ENCODE assay signal across 9 mouse cellular contexts in the genomic region with DNA sequence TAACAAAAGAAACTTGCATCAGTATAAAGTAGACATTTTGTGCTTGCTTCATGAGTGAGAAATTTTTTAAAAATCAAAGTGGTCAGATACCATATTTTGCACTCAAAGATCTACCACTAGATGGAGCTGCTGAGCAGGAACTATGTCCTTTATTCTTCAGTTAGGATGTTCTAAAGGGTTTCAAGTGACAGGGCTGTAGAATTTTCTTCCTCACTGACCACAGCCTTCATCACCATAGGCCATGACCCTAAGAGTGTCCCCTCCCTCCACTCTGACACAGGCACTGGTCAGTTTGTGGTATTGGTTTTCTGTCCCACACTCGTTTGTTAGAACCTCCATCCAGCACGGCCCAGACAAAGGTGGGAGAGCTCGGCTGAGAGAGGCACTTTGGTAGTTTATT. TPM values are rescaled to one million over a fixed set of nuclear protein-coding genes. Genes with fewer than 3 reads are reported as not detected.
DNase-seq lines count a peak whose midpoint lies in the region; ATAC-seq and TF ChIP-seq lines count a peak whose summit lies in the region.
"Had no signal": no experiment of that assay in that cellular context is flagged by ENCODE, and none has a peak within 500 bp of the region (broad histone marks: within the 10 kb centered on the region; RNA-seq: fewer than 3 reads in every experiment).

No protein-coding gene starts in this region.

- H3K9ac ChIP-seq in hindbrain, embryonic 11.5 days (ENCODE audit: low read depth, low read length), result no peak overlapping the region
- no peak overlapping the region for H3K9ac ChIP-seq in hindbrain, embryonic 12.5 days
- no peak overlapping the region for H3K9ac ChIP-seq in embryonic facial prominence, embryonic 11.5 days (replicated peaks; ENCODE audit: low read length)

- 67% methylated on average over 3 of the region's 3 CpGs for WGBS in hindbrain, embryonic 11.5 days
- WGBS in hindbrain, embryonic 12.5 days, result 72% methylated on average over 3 of the region's 3 CpGs
- WGBS in embryonic facial prominence, embryonic 11.5 days, result 65% methylated on average over 3 of the region's 3 CpGs

- no peaks in the 10 kb centered on the region for H3K4me1 ChIP-seq in hindbrain, embryonic 11.5 days (replicated peaks; ENCODE audit: control insufficient read depth, insufficient read depth, low read length)
- no peaks in the 10 kb centered on the region for H3K4me1 ChIP-seq in hindbrain, embryonic 12.5 days
- no peaks in the 10 kb centered on the region for H3K4me1 ChIP-seq in G1E (ENCODE audit: insufficient read depth, low read depth, low read length)
- H3K4me1 ChIP-seq in embryonic facial prominence, embryonic 11.5 days (ENCODE audit: control insufficient read depth, insufficient read depth, low read length), result no peaks in the 10 kb centered on the region
- peaks cover 79% of the 10 kb centered on the region for H3K4me1 ChIP-seq in megakaryocyte, embryonic 14.5 days

- peak; percentile 26; the same call in 1 of the 2 replicates for TF ChIP-seq CTCF in G1E (IDR thresholded peaks at IDR 0.05; ENCODE audit: low read depth, low read length)

- no peaks in the 10 kb centered on the region for H3K27me3 ChIP-seq in hindbrain, embryonic 11.5 days (ENCODE audit: control insufficient read depth, insufficient read depth, low read length)
- H3K27me3 ChIP-seq in hindbrain, embryonic 12.5 days, result no peaks in the 10 kb centered on the region
- no peaks in the 10 kb centered on the region for H3K27me3 ChIP-seq in G1E (ENCODE audit: insufficient read depth, low read length)
- no peaks in the 10 kb centered on the region for H3K27me3 ChIP-seq in embryonic facial prominence, embryonic 11.5 days (ENCODE audit: control insufficient read depth, insufficient read depth, low read length)
- H3K27me3 ChIP-seq in megakaryocyte, embryonic 14.5 days (replicated peaks), result no peaks in the 10 kb centered on the region

- H3K9me3 ChIP-seq in hindbrain, embryonic 11.5 days (ENCODE audit: control insufficient read depth, low read length), result no peaks in the 10 kb centered on the region
- no peaks in the 10 kb centered on the region for H3K9me3 ChIP-seq in hindbrain, embryonic 12.5 days (replicated peaks)
- 0 out of 2 replicates have a peak, but pooled peaks cover 2% of the 10 kb centered on the region for H3K9me3 ChIP-seq in G1E (replicated peaks)
- H3K9me3 ChIP-seq in embryonic facial prominence, embryonic 11.5 days (replicated peaks; ENCODE audit: control insufficient read depth, low read length), result no peaks in the 10 kb centered on the region
- peaks cover 11% of the 10 kb centered on the region for H3K9me3 ChIP-seq in megakaryocyte, embryonic 14.5 days

- peak; percentile 81 for DNase-seq in hindbrain, embryonic 11.5 days (ENCODE audit: low spot score)
- peak; percentile 88 for DNase-seq in 416B (ENCODE audit: low read depth)
- no peak for DNase-seq in G1E (ENCODE audit: low spot score)
- DNase-seq in embryonic facial prominence, embryonic 11.5 days (ENCODE audit: low spot score), result peak; percentile 87
- DNase-seq in thymus, postnatal 14 days, result peak; percentile 53

- no peaks in the 10 kb centered on the region for H3K36me3 ChIP-seq in hindbrain, embryonic 11.5 days (ENCODE audit: control insufficient read depth, insufficient read depth, low read length)
- no peaks in the 10 kb centered on the region for H3K36me3 ChIP-seq in hindbrain, embryonic 12.5 days
- no peaks in the 10 kb centered on the region for H3K36me3 ChIP-seq in G1E (replicated peaks)
- H3K36me3 ChIP-seq in embryonic facial prominence, embryonic 11.5 days (replicated peaks; ENCODE audit: control insufficient read depth, insufficient read depth, low read depth, low read length), result no peaks in the 10 kb centered on the region
- H3K36me3 ChIP-seq in megakaryocyte, embryonic 14.5 days (replicated peaks; ENCODE audit: low read length), result peaks cover 12% of the 10 kb centered on the region

- no peak overlapping the region for H3K4me2 ChIP-seq in hindbrain, embryonic 11.5 days (replicated peaks; ENCODE audit: low read depth, low read length)
- H3K4me2 ChIP-seq in hindbrain, embryonic 12.5 days (replicated peaks), result no peak overlapping the region
- no peak overlapping the region for H3K4me2 ChIP-seq in embryonic facial prominence, embryonic 11.5 days (ENCODE audit: low read depth, low read length)

- no peak overlapping the region for H3K27ac ChIP-seq in hindbrain, embryonic 11.5 days (ENCODE audit: low read depth, low read length)
- H3K27ac ChIP-seq in hindbrain, embryonic 12.5 days, result no peak overlapping the region
- no peak overlapping the region for H3K27ac ChIP-seq in embryonic facial prominence, embryonic 11.5 days (replicated peaks; ENCODE audit: low read depth, low read length)

- H3K4me3 ChIP-seq in hindbrain, embryonic 11.5 days (ENCODE audit: low read depth, low read length), result no peak overlapping the region
- H3K4me3 ChIP-seq in hindbrain, embryonic 12.5 days, result no peak overlapping the region
- no peak overlapping the region for H3K4me3 ChIP-seq in G1E (ENCODE audit: low read depth, low read length)
- H3K4me3 ChIP-seq in embryonic facial prominence, embryonic 11.5 days (ENCODE audit: low read depth, low read length), result no peak overlapping the region
- H3K4me3 ChIP-seq in megakaryocyte, embryonic 14.5 days (replicated peaks), result peak overlapping the region; percentile 79

- no peak for ATAC-seq in hindbrain, embryonic 11.5 days (ENCODE audit: low FRiP score)
- ATAC-seq in hindbrain, embryonic 12.5 days (ENCODE audit: low FRiP score), result no peak
- no peak for ATAC-seq in G1E (ENCODE audit: extremely low read depth, insufficient number of reproducible peaks, low FRiP score, poor library complexity, severe bottlenecking)
- ATAC-seq in embryonic facial prominence, embryonic 11.5 days (replicated peaks; ENCODE audit: insufficient number of reproducible peaks, low FRiP score, low TSS enrichment, low read depth), result peak; percentile 48; the same call in 1 of the 2 replicates
- no peak for ATAC-seq in inflammation-experienced regulatory T-cells, adult 6 months

RNA-seq across cellular contexts. Expression of a gene that starts 7.4 kb away (rescaled TPM):
- not detected in 2 replicates for polyA plus RNA-seq in hindbrain, embryonic 11.5 days (2014; fragmentation: Nextera tagmentation; extraction: Ambion mirVana)
- not detected in 2 replicates for polyA plus RNA-seq in hindbrain, embryonic 12.5 days (2016; fragmentation: Nextera tagmentation; extraction: Ambion mirVana)
- total RNA-seq in G1E (2014; fragmentation: Nextera tagmentation) (not detected in 2 replicates), G1E (2017) (not detected in 2 replicates)
- not detected in 2 replicates for polyA plus RNA-seq in G1E (2012)
- polyA plus RNA-seq in embryonic facial prominence, embryonic 11.5 days (2014; fragmentation: Nextera tagmentation; extraction: Ambion mirVana), result not detected in 2 replicates
- polyA plus RNA-seq in megakaryocyte, embryonic 14.5 days (2012; ENCODE audit: insufficient read depth, low replicate concordance), result not detected in 2 replicates
- polyA plus RNA-seq in inflammation-experienced regulatory T-cells, adult 6 months (2017; shearing (Covaris generic)), result not detected
- total RNA-seq: layer of hippocampus, adult 18-20 months had no signal

RNA-seq across cellular contexts. Expression of a gene that starts 9.4 kb away (rescaled TPM):
- 2.0 and 2.5 TPM in 2 replicates for polyA plus RNA-seq in hindbrain, embryonic 11.5 days (2014; fragmentation: Nextera tagmentation; extraction: Ambion mirVana)
- polyA plus RNA-seq in hindbrain, embryonic 12.5 days (2016; fragmentation: Nextera tagmentation; extraction: Ambion mirVana), result 1.8 and 3.3 TPM in 2 replicates
- total RNA-seq in G1E (2014; fragmentation: Nextera tagmentation) (not detected in 2 replicates), G1E (2017) (0.06 and 0.11 TPM in 2 replicates)
- not detected in 2 replicates for polyA plus RNA-seq in G1E (2012)
- polyA plus RNA-seq in embryonic facial prominence, embryonic 11.5 days (2014; fragmentation: Nextera tagmentation; extraction: Ambion mirVana), result 3.8 and 4.3 TPM in 2 replicates
- not detected in 2 replicates for polyA plus RNA-seq in megakaryocyte, embryonic 14.5 days (2012; ENCODE audit: insufficient read depth, low replicate concordance)
- polyA plus RNA-seq in inflammation-experienced regulatory T-cells, adult 6 months (2017; shearing (Covaris generic)), result under 1 TPM in 1 of 3 experiments, not detected in 2; 0.35 TPM

RNA-seq across cellular contexts. Expression of a gene that starts 11.6 kb away (rescaled TPM):
- 35.3 and 37.8 TPM in 2 replicates for polyA plus RNA-seq in hindbrain, embryonic 11.5 days (2014; fragmentation: Nextera tagmentation; extraction: Ambion mirVana)
- polyA plus RNA-seq in hindbrain, embryonic 12.5 days (2016; fragmentation: Nextera tagmentation; extraction: Ambion mirVana), result 43.1 and 43.9 TPM in 2 replicates
- total RNA-seq in G1E (2014; fragmentation: Nextera tagmentation), result not detected in 2 replicates
- total RNA-seq in G1E (2017), result 0.27 TPM in 1 of 2 replicates, not detected in the other
- polyA plus RNA-seq in G1E (2012), result not detected in 2 replicates
- polyA plus RNA-seq in embryonic facial prominence, embryonic 11.5 days (2014; fragmentation: Nextera tagmentation; extraction: Ambion mirVana), result 33.5 and 34.2 TPM in 2 replicates
- polyA plus RNA-seq in megakaryocyte, embryonic 14.5 days (2012; ENCODE audit: insufficient read depth, low replicate concordance), result 72.0 and 191 TPM in 2 replicates
- 1 to 10 TPM; 2.7 to 6.3 (median 2.9) TPM for polyA plus RNA-seq in inflammation-experienced regulatory T-cells, adult 6 months (2017; shearing (Covaris generic))

RNA-seq across cellular contexts. Expression of a gene that starts 11.7 kb away (rescaled TPM):
- polyA plus RNA-seq in hindbrain, embryonic 11.5 days (2014; fragmentation: Nextera tagmentation; extraction: Ambion mirVana), result not detected in 2 replicates
- polyA plus RNA-seq in hindbrain, embryonic 12.5 days (2016; fragmentation: Nextera tagmentation; extraction: Ambion mirVana), result not detected in 2 replicates
- total RNA-seq in G1E (2014; fragmentation: Nextera tagmentation), result not detected in 2 replicates
- total RNA-seq in G1E (2017), result not detected in 2 replicates
- not detected in 2 replicates for polyA plus RNA-seq in G1E (2012)
- polyA plus RNA-seq in embryonic facial prominence, embryonic 11.5 days (2014; fragmentation: Nextera tagmentation; extraction: Ambion mirVana), result not detected in 2 replicates
- polyA plus RNA-seq in megakaryocyte, embryonic 14.5 days (2012; ENCODE audit: insufficient read depth, low replicate concordance), result not detected in 2 replicates
- 1 to 10 TPM in 1 of 3 experiments, not detected in 2; 2.7 TPM for polyA plus RNA-seq in inflammation-experienced regulatory T-cells, adult 6 months (2017; shearing (Covaris generic))
- total RNA-seq: layer of hippocampus, adult 18-20 months had no signal

RNA-seq across cellular contexts. Expression of a gene that starts 19.8 kb away (rescaled TPM):
- 7.7 and 11.0 TPM in 2 replicates for polyA plus RNA-seq in hindbrain, embryonic 11.5 days (2014; fragmentation: Nextera tagmentation; extraction: Ambion mirVana)
- polyA plus RNA-seq in hindbrain, embryonic 12.5 days (2016; fragmentation: Nextera tagmentation; extraction: Ambion mirVana), result 12.7 and 14.6 TPM in 2 replicates
- not detected in 2 replicates for total RNA-seq in G1E (2014; fragmentation: Nextera tagmentation)
- total RNA-seq in G1E (2017), result 0.06 and 0.11 TPM in 2 replicates
- not detected in 2 replicates for polyA plus RNA-seq in G1E (2012)
- polyA plus RNA-seq in embryonic facial prominence, embryonic 11.5 days (2014; fragmentation: Nextera tagmentation; extraction: Ambion mirVana), result 7.1 and 7.4 TPM in 2 replicates
- polyA plus RNA-seq in megakaryocyte, embryonic 14.5 days (2012; ENCODE audit: insufficient read depth, low replicate concordance), result 4.2 and 5.8 TPM in 2 replicates
- polyA plus RNA-seq in inflammation-experienced regulatory T-cells, adult 6 months (2017; shearing (Covaris generic)), result 1 to 10 TPM; 4.5 to 7.7 (median 7.3) TPM
